Mouse (Mus musculus) midbrain, embryonic 14.5 days (tissue): ENCODE data around the gene 1700042G07Rik. TPM values are rescaled to one million over a fixed set of nuclear protein-coding genes. Genes with fewer than 3 reads are reported as not detected.

Experiments
- ATAC-seq: fragments of 200-750 bp; cut with Nextera tagmentation; 2 replicates; pipeline ENCODE4 v1.8.0; 2017; ENCODE audit warnings: moderate number of reproducible peaks, moderate library complexity; ENCODE audit not compliant: low FRiP score, low TSS enrichment
- DNase-seq: peaks from one replicate; pipeline ENCODE4 v3.0.0-alpha.2; 2015
- H3K27ac ChIP-seq: fragments of 300-500 bp; sonication (generic); replicated peaks from 2 replicates; pipeline ENCODE4 v1.5.1; 2014; ENCODE audit warnings: mild to moderate bottlenecking, low read depth, low read length, moderate library complexity
- H3K27me3 ChIP-seq: fragments of 300-500 bp; sonication (generic); 2 replicates; pipeline ENCODE4 v1.6.1; 2014; ENCODE audit warnings: low read length, control low read depth, mixed read lengths; ENCODE audit not compliant: control insufficient read depth, insufficient read depth
- H3K36me3 ChIP-seq: fragments of 300-500 bp; sonication (generic); 2 replicates; pipeline ENCODE4 v1.6.1; 2014; ENCODE audit warnings: low read length, control low read depth; ENCODE audit not compliant: control insufficient read depth, insufficient read depth
- H3K4me1 ChIP-seq: fragments of 300-500 bp; sonication (generic); 2 replicates; pipeline ENCODE4 v1.6.1; 2014; ENCODE audit warnings: mild to moderate bottlenecking, antibody characterized with exemption, low read length, control low read depth; ENCODE audit not compliant: control insufficient read depth, insufficient read depth
- H3K4me2 ChIP-seq: fragments of 300-500 bp; sonication (generic); 2 replicates; pipeline ENCODE4 v1.6.1; 2014; ENCODE audit warnings: mild to moderate bottlenecking, low read length, moderate library complexity
- H3K4me3 ChIP-seq: fragments of 300-500 bp; sonication (generic); replicated peaks from 2 replicates; pipeline ENCODE4 v1.5.1; 2014; ENCODE audit warnings: low read depth, low read length
- H3K9ac ChIP-seq: fragments of 300-500 bp; sonication (generic); replicated peaks from 2 replicates; pipeline ENCODE4 v1.6.1; 2014; ENCODE audit warnings: mild to moderate bottlenecking, low read length, moderate library complexity
- H3K9me3 ChIP-seq: fragments of 300-500 bp; sonication (generic); 2 replicates; pipeline ENCODE4 v1.6.1; 2016; ENCODE audit warnings: low read length, control low read depth, mixed read lengths; ENCODE audit not compliant: control insufficient read depth
- WGBS: fragments of 180-500 bp; shearing (Covaris S2); extraction: QIAGEN DNeasy Blood & Tissue Kit; methylation state at CpG from one replicate; pipeline ENCODE4 v1.1.7; 2014; 5-methylcytosine and 5-hydroxymethylcytosine counted together
- polyA plus RNA-seq: library from polyadenylated mRNA; unstranded; fragments of >200 nt; fragmentation: Nextera tagmentation; extraction: Ambion mirVana; gene quantifications from 2 replicates; pipeline ENCODE4 v1.2.1, GENCODE M21; 2014

The 1700042G07Rik gene
- polyA plus RNA-seq, 1 experiment from 2014 or later, result not detected

DNA sequence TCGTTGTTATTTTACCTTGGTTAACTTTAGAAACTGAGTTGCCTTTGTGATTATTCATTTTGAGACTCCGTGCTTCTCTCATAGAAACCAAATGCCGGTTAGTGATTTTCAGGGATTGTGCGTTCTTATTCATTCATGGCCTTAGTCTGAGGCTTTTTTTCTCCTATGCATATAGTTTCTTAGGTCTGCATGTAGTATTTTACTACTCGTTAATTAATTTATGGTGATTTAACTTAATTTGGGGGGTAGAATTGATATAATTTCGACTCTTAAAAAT, 49.6 kb downstream of the 1700042G07Rik start:
- H3K4me3 ChIP-seq, result peak overlapping the region; percentile 52
- H3K27ac ChIP-seq, result peak overlapping the region; percentile 100
- no peaks in the 10 kb centered on the region for H3K36me3 ChIP-seq
- no peaks in the 10 kb centered on the region for H3K9me3 ChIP-seq
- H3K4me1 ChIP-seq, result peaks cover 17% of the 10 kb centered on the region
- ATAC-seq (no peak), DNase-seq (peak; percentile 59)
- WGBS, result 2% methylated on average over 6 of the region's 6 CpGs
- H3K9ac ChIP-seq, result peak overlapping the region; percentile 93
- peak overlapping the region; percentile 59 for H3K4me2 ChIP-seq
- H3K27me3 ChIP-seq, result no peaks in the 10 kb centered on the region

Other genes with a start within 250 kb of the 1700042G07Rik start
- 8.2 and 8.5 TPM in 2 replicates for gene Dmbx1, start 233.4 kb upstream of the 1700042G07Rik start, polyA plus RNA-seq
- gene Faah, start 155.4 kb upstream of the 1700042G07Rik start, polyA plus RNA-seq, result 15.5 and 17.5 TPM in 2 replicates
- 11.5 and 13.6 TPM in 2 replicates for gene Nsun4, start 119.5 kb upstream of the 1700042G07Rik start, polyA plus RNA-seq
- 405 and 483 TPM in 2 replicates for gene Uqcrh, start 98.3 kb upstream of the 1700042G07Rik start, polyA plus RNA-seq
- 72.6 and 75.2 TPM in 2 replicates for gene Lrrc41, start 98.1 kb upstream of the 1700042G07Rik start, polyA plus RNA-seq
- 5.3 and 10.5 TPM in 2 replicates for gene Rad54l, start 49.7 kb upstream of the 1700042G07Rik start, polyA plus RNA-seq
- 55.0 and 66.4 TPM in 2 replicates for gene Pomgnt1, start 49.5 kb upstream of the 1700042G07Rik start, polyA plus RNA-seq
- 1.3 and 1.8 TPM in 2 replicates for gene Lurap1, start 22.0 kb upstream of the 1700042G07Rik start, polyA plus RNA-seq
- 0.11 and 0.18 TPM in 2 replicates for gene Tspan1, start 5.8 kb upstream of the 1700042G07Rik start, polyA plus RNA-seq
- gene Gm49337, start within 50 bp of the 1700042G07Rik start, polyA plus RNA-seq, result not detected in 2 replicates
- gene Pik3r3, start 48.2 kb downstream of the 1700042G07Rik start, polyA plus RNA-seq, result 86.4 and 115 TPM in 2 replicates